Mouse (Mus musculus) c-Kit-positive CD71-negative TER-119-negative erythroid progenitor cells, embryonic 14.5 days (primary cell): ENCODE results near the gene Psen2.

Experiments
- DNase-seq: peaks from one replicate; pipeline ENCODE4 v3.0.0-alpha.2; 2013; ENCODE audit warnings: low read depth

Psen2 gene

GRCm38 (mm10) chr1:180197956-180198355, 65.3 kb downstream of the Psen2 start:
- DNase-seq = no peak

DNA sequence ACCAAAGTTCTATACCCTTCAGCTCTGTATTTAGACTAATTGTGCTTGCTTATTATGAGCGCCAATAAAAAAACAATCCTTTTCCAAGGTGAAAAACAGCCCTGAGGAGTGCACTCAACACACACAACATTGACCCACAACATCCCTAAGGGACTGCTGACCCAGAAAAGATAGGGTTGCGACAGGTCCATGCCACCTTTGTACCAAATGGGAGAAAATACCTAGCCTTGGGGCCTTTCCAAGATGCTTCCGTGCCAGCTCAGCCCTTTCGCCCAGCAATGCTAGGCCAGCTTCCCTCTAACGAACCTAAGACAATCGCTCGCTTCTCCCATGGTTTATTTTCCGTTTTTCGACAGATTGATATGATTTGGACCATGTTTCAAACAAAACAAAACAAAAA, 66.7 kb downstream of the Psen2 start:
- no peak for DNase-seq

- DNase-seq = peak; percentile 93
These were observed 67.4 kb downstream of the Psen2 start for GRCm38 (mm10) chr1:180195703-180196381.

- no peak for DNase-seq
These were observed 68.3 kb downstream of the Psen2 start for GRCm38 (mm10) chr1:180194781-180195471.

DNA sequence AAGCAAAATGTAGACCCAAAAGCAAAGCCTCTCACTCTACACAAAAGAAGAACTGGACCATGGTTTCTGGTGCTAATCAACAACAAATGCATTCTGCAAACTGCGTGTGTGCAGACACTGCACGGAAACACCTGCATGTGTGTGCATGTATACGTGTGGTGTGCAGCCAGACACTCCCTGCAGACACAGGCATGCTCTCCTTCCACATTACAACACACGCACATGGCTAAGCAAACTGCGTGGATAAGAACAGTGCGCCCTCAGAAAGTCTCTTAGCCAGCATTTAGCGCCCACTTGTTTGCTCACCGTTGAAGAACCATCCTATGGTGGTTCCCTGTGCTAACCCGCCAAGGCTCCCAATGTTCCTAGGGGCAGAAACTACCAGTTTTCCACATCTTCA, 69.2 kb downstream of the Psen2 start:
- DNase-seq = no peak

DNA sequence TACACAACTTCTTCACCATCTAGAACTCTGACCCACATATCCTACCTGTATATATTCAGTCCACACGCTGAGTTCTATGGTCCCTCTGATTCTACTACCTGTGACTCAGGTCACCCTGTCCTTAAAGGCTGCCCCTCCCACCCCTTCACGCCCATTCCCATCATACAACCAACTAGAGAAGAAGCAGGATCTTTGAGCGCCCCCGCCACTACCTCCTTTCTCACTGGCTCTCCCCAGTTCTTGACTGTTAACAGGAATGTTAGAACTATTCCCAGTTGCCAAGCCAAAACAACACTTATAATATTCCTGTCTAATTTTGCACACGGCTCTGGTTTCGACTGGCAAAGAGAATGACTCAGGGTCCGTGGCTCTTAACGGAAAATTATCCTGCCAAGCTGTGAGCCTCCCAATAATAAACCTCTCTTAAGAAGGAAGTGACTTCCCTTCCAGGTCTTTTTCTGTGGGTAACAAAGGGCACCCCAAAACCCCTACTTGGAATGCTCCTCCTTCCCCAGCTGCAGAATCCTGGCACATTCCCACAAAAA, 69.8 kb downstream of the Psen2 start:
- no peak for DNase-seq

GRCm38 (mm10) chr1:180192866-180193265, 70.4 kb downstream of the Psen2 start:
- DNase-seq = no peak

DNA sequence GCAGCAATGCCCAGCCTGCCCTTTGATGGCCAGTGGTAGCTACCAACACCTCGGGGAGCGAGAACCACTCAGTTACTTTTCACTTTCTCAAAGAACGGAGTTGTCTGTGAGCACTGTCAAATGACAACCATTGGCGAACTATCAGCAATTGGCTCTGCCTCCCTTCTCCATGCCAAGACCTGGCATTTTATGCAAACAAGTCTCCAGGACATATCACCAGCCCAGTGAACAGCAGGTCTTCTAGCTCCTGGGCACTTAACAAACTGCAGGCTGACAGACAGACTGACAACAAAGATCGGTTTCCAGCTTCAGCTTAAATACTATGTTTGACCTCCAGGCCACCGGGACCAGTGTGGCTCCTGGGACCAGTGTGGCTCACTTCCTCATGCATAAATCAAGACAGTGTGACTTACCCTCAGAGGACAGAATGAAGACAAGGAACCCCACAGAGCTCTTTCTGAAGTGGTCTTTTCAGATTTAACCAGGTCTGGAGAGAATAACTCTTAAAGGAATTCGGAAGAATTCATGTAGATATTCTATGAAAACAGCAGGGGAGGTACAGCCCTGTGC, 71.5 kb downstream of the Psen2 start:
- DNase-seq = no peak

DNA sequence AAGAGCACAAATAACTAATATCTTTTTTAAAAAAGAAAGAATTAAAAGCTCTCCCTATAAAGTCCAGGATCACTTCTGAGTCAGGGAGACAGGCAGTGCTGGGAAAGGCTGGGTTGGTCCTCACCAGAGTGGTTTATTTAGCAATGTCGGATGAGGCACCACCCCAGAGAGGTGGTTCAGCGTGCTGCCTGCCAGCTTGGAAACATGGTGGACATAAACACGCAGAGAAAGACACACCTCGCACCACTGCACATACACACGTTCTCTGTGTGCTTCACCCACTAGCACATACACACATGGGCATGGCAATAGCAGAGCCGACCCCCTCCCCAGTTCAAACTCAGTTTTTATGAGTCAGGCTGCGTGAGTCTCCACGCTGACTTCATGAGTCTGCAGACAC, 72.1 kb downstream of the Psen2 start:
- no peak for DNase-seq

GRCm38 (mm10) chr1:180188951-180189350, 74.3 kb downstream of the Psen2 start:
- no peak for DNase-seq

GRCm38 (mm10) chr1:180186371-180186770, 76.9 kb downstream of the Psen2 start:
- no peak for DNase-seq

DNA sequence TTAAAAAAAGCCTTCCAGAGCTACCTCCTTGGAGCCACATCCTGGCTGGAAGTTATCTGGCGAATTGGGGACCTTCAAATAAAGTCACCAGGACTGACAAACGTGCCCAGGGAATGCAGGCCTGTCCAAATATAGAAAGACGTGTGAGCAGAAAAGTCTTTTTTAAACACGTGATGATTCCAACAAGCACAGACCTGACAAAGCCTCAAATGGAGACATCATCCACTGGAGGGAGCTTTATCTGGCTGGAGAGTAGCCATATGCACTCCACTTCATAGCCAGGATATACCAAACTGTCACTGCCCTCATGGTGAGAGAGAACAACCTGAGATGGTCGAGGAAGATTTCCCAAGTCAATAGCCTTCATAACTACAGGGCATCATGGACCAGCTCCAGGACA, 77.4 kb downstream of the Psen2 start:
- no peak for DNase-seq

- no peak for DNase-seq
These were observed 78.5 kb downstream of the Psen2 start for GRCm38 (mm10) chr1:180184768-180185167.

DNA sequence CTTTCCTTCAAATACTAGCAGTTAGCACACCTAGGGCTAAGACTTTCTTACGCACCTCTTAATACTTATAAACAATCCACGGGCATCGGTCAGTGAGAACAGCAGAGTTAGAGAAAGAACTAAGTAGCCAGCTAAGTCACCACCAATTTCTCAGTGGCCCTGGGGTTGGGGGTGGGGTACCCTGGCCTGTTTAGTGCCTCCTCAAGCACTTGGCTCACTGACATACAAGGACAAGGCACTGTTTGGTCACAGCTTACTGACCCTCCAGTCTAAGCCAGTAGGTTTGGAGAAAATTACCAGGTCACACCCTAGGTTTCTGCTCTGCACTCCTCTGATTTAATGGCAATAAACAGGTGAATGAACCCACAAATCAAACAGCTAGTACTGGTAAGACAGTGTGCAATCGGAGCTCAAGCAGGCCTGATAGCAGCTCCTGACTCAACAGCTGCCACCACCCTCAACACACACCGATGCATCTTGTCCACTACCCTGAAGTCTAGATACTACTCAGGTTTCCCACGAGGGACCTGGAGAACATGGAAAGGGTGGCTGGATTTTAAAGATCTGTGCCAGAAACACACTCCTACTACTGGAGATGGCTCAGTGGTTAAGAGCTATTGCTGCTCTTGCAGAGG, 79.6 kb downstream of the Psen2 start:
- DNase-seq = no peak

GRCm38 (mm10) chr1:180182731-180183130, 80.5 kb downstream of the Psen2 start:
- DNase-seq = no peak

DNA sequence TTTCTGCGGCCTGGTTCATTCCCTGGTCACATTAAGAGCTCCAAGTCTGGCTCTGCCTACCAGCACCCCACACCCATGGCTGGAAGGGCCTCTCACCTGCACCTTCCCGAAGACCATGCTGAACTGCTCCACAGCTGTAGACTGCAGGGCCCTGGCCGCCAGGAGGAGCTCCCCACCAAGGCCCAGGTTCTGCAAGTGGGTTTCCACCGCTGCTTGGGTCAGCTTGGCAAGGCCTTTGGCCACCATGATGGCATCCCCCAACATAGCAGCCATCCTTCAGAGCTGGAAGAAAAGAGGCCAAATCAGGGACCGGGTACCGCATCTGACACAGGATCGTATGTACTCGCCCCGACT, 81.3 kb downstream of the Psen2 start:
- no peak for DNase-seq

- no peak for DNase-seq
These were observed 81.8 kb downstream of the Psen2 start for GRCm38 (mm10) chr1:180181304-180181965.

- no peak for DNase-seq
These were observed 83.4 kb downstream of the Psen2 start for GRCm38 (mm10) chr1:180179840-180180239.

GRCm38 (mm10) chr1:180179100-180179499, 84.1 kb downstream of the Psen2 start:
- no peak for DNase-seq

DNA sequence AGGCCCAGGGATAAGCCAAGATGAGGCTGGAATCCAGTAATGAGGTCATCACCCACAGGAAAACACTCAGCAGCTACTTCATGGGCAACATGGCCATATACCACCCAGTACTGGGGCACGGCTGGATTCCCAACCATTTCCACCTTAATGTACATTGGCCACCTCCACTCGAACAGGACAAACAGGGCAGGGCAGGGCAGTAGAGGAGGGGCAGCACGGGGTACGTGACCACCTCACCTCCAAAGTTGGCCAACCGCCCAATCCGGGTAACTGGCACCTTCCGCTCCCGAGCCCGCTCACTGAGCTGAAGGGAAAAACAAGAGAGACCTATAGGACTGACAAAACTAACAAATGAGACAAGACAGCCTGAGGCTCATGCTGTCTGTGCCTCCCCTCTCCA, 84.9 kb downstream of the Psen2 start:
- no peak for DNase-seq
